Mouse (Mus musculus): ENCODE data around the gene Mcpt4. TPM values are rescaled to one million over a fixed set of nuclear protein-coding genes. Genes with fewer than 3 reads are reported as not detected.

The Mcpt4 gene
- total and polyA plus RNA-seq, 2 experiments from 2014 or later: 1.8 TPM; not detected in 1

DNA sequence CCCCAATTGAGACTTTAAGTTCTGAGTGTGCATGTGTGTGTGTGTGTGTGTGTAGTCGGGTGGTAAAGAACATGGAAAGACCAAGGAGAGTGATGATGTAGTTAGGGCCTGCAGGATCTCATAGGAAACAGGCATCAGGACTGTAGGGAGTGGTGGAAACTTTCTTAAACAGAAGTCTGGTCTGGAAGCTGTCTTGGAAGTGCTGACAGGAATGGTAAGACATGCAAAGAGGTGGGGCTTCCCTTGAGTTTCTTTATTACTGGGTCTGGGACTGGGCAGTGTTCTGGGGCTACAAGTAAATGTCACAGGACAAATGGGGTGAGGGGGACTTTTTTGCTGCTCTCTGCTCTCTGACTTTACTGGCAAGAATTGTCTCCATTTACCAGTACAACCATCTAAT, 35.5 kb upstream of the Mcpt4 start:
- no peaks in the 10 kb centered on the region for H3K4me1 ChIP-seq (ENCODE audit: control insufficient read depth, insufficient read depth)
- H3K9ac ChIP-seq (replicated peaks; ENCODE audit: low read depth, low read length): no peak overlapping the region
- H3K36me3 ChIP-seq (replicated peaks; ENCODE audit: control insufficient read depth, insufficient read depth, low read length): no peaks in the 10 kb centered on the region
- 15% methylated on average over 1 of the region's 1 CpGs for WGBS
- no peak for TF ChIP-seq CTCF (IDR thresholded peaks at IDR 0.05; ENCODE audit: low read depth)
- no peak for TF ChIP-seq EP300 (IDR thresholded peaks at IDR 0.05; ENCODE audit: low read depth)
- no peaks in the 10 kb centered on the region for H3K27me3 ChIP-seq (ENCODE audit: control insufficient read depth, insufficient read depth, low read length)
- no peak overlapping the region for H3K27ac ChIP-seq (ENCODE audit: low read depth)
- no peak overlapping the region for H3K4me3 ChIP-seq (ENCODE audit: low read depth, low read length)
- H3K9me3 ChIP-seq (replicated peaks; ENCODE audit: control insufficient read depth, low read length): no peaks in the 10 kb centered on the region
- H3K4me2 ChIP-seq (ENCODE audit: low read depth, low read length): no peak overlapping the region
- ATAC-seq (ENCODE audit: insufficient read depth, low read depth) (peak; percentile 66), DNase-seq (ENCODE audit: low spot score) (peak; percentile 30)

DNA sequence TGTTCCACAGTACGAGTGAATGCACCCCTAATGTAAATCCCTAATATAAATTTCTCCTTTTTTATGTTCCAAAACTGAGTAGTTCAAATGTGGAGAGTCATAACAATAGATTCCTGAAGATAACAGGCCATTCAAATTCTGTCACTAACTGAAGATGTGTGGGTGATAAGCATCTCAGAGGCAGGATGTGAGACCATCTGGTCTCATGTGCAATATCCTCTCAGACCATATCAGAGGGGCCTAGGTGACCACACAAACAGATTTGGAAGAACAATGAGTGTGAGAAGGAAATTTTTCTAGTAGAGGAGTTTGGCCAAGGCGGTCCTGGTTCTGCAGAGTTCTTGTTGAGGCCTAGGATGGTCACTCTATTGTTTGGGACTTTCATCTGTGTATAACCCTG, 31.2 kb upstream of the Mcpt4 start:
- H3K27me3 ChIP-seq (ENCODE audit: control insufficient read depth, insufficient read depth, low read length): no peaks in the 10 kb centered on the region
- H3K9me3 ChIP-seq (replicated peaks; ENCODE audit: control insufficient read depth, low read length): no peaks in the 10 kb centered on the region
- ATAC-seq (ENCODE audit: insufficient read depth, low read depth) (no peak), DNase-seq (ENCODE audit: low spot score) (no peak)
- WGBS: 59% methylated on average over 2 of the region's 2 CpGs
- H3K4me1 ChIP-seq (ENCODE audit: control insufficient read depth, insufficient read depth): no peaks in the 10 kb centered on the region
- no peak overlapping the region for H3K4me3 ChIP-seq (ENCODE audit: low read depth, low read length)
- TF ChIP-seq EP300 (IDR thresholded peaks at IDR 0.05; ENCODE audit: low read depth): no peak
- TF ChIP-seq CTCF (IDR thresholded peaks at IDR 0.05; ENCODE audit: low read depth): no peak
- H3K27ac ChIP-seq (ENCODE audit: low read depth): no peak overlapping the region
- H3K36me3 ChIP-seq (replicated peaks; ENCODE audit: control insufficient read depth, insufficient read depth, low read length): no peaks in the 10 kb centered on the region
- H3K4me2 ChIP-seq (ENCODE audit: low read depth, low read length): no peak overlapping the region
- H3K9ac ChIP-seq (replicated peaks; ENCODE audit: low read depth, low read length): no peak overlapping the region

DNA sequence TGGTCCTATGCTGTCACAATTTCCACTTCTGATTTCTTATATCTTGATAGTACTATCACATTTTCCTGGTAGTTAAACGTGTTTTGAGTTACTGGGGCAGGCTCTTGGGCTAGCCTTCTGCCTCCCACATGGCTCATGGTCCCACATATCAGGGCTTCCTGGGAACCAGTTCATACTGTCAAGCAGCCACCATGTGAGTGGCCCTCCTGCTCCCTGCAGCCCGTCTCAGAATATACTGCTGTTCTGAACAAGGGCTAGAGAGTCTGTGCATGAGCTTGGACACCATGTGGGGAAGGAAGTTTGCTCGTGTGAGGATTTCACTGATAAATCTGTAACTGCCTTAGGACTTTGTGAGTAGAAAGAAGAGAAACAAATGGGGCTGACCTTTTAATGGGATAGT, 24.6 kb upstream of the Mcpt4 start:
- H3K4me2 ChIP-seq (ENCODE audit: low read depth, low read length): no peak overlapping the region
- H3K4me1 ChIP-seq (ENCODE audit: control insufficient read depth, insufficient read depth): no peaks in the 10 kb centered on the region
- H3K36me3 ChIP-seq (replicated peaks; ENCODE audit: control insufficient read depth, insufficient read depth, low read length): no peaks in the 10 kb centered on the region
- H3K9ac ChIP-seq (replicated peaks; ENCODE audit: low read depth, low read length): no peak overlapping the region
- DNase-seq (ENCODE audit: low spot score): no peak
- 61% methylated on average over 3 of the region's 3 CpGs for WGBS
- no peak overlapping the region for H3K4me3 ChIP-seq (ENCODE audit: low read depth, low read length)
- no peak overlapping the region for H3K27ac ChIP-seq (ENCODE audit: low read depth)
- TF ChIP-seq EP300 (IDR thresholded peaks at IDR 0.05; ENCODE audit: low read depth): no peak
- no peak for TF ChIP-seq CTCF (IDR thresholded peaks at IDR 0.05; ENCODE audit: low read depth)
- H3K9me3 ChIP-seq (replicated peaks; ENCODE audit: control insufficient read depth, low read length): no peaks in the 10 kb centered on the region
- no peaks in the 10 kb centered on the region for H3K27me3 ChIP-seq (ENCODE audit: control insufficient read depth, insufficient read depth, low read length)
- ATAC-seq (ENCODE audit: insufficient read depth, low read depth): no peak

DNA sequence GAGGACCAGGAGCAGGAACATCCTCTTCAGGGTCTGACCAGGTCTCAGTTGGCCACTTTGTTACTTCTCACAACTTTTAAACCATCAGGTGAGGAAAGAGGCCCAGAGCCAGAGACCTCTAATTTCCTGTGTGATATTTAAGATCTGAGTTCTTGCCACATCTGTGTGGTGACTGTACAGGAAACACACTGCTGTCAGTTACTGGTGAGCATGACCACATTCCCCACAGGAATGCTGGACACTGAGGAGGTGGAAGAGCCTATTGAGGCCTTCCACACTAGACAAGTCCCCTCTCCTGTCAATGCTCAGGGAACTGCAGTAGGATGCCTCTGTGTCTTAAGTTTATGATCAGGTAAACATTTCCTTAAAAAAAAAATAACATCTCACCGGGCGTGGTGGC, 23.1 kb upstream of the Mcpt4 start, which contains the start of gene Mcpt8:
Gene Mcpt8, minus strand, starts transcription at position 107 of the 400 bp plus-strand sequence.
- WGBS: 91% methylated on average over 2 of the region's 2 CpGs
- H3K4me3 ChIP-seq (ENCODE audit: low read depth, low read length): no peak within 1 kb of the TSS
- H3K4me2 ChIP-seq (ENCODE audit: low read depth, low read length): no peak within 1 kb of the TSS
- no peaks in the 10 kb centered on the region for H3K4me1 ChIP-seq (ENCODE audit: control insufficient read depth, insufficient read depth)
- H3K9me3 ChIP-seq (replicated peaks; ENCODE audit: control insufficient read depth, low read length): no peaks in the 10 kb centered on the region
- TF ChIP-seq CTCF (IDR thresholded peaks at IDR 0.05; ENCODE audit: low read depth) (no peak), EP300 (IDR thresholded peaks at IDR 0.05; ENCODE audit: low read depth) (no peak)
- H3K36me3 ChIP-seq (replicated peaks; ENCODE audit: control insufficient read depth, insufficient read depth, low read length): no peaks in the 10 kb centered on the region
- ATAC-seq (ENCODE audit: insufficient read depth, low read depth) (no peak), DNase-seq (ENCODE audit: low spot score) (no peak)
- no peak within 1 kb of the TSS for H3K27ac ChIP-seq (ENCODE audit: low read depth)
- no peaks in the 10 kb centered on the region for H3K27me3 ChIP-seq (ENCODE audit: control insufficient read depth, insufficient read depth, low read length)
- H3K9ac ChIP-seq (replicated peaks; ENCODE audit: low read depth, low read length): no peak within 1 kb of the TSS

DNA sequence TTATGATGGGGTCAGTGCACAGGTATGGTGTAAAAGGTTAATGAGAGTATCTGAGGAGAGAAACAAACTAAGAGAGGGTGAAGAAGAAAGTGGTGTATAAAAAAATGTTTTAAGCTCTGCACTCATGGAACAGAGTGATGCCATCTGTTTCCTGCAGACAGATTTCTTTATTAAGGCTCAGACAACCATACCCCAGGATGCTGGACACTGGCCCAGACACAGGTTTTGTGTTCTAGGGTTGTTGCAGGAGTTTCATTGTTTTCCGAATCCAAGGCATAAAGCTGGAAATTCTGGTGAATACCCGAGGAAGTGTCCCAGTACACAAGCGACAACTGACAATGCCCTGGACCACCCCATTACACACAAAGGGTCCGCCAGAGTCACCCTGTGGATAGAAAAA, 19.9 kb upstream of the Mcpt4 start:
- Histone ChIP-seq H3K27ac (ENCODE audit: low read depth) (no peak overlapping the region), H3K36me3 (replicated peaks; ENCODE audit: control insufficient read depth, insufficient read depth, low read length) (no peaks in the 10 kb centered on the region), H3K4me1 (ENCODE audit: control insufficient read depth, insufficient read depth) (no peaks in the 10 kb centered on the region), H3K27me3 (ENCODE audit: control insufficient read depth, insufficient read depth, low read length) (no peaks in the 10 kb centered on the region), H3K9me3 (replicated peaks; ENCODE audit: control insufficient read depth, low read length) (no peaks in the 10 kb centered on the region), H3K4me3 (ENCODE audit: low read depth, low read length) (no peak overlapping the region), H3K4me2 (ENCODE audit: low read depth, low read length) (no peak overlapping the region), H3K9ac (replicated peaks; ENCODE audit: low read depth, low read length) (no peak overlapping the region)
- ATAC-seq (ENCODE audit: insufficient read depth, low read depth): no peak
- TF ChIP-seq EP300 (IDR thresholded peaks at IDR 0.05; ENCODE audit: low read depth) (no peak), CTCF (IDR thresholded peaks at IDR 0.05; ENCODE audit: low read depth) (no peak)
- WGBS: 81% methylated on average over 4 of the region's 4 CpGs
- no peak for DNase-seq (ENCODE audit: low spot score)

DNA sequence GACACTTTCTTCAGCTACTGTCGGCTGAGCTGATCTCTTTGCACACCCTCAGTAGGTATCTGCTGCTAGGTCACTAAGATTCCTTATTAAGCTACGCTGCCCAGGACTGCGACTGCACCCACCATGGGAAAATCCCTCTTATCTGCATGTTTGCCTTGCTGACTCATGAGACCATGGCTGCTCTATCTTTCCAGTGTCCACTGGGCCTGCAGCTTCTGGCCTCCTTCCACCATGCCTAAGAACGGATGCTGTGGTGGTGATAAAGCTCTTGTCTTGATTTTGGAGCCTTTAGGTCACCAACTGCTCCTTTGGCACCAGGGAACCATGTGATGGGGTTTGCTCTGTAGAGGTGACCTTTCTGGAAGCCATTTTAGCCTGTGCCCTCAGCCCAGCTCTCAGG, 4.4 kb downstream of the Mcpt4 start:
- no peak for TF ChIP-seq CTCF (IDR thresholded peaks at IDR 0.05; ENCODE audit: low read depth)
- no peak for TF ChIP-seq EP300 (IDR thresholded peaks at IDR 0.05; ENCODE audit: low read depth)
- Histone ChIP-seq H3K4me2 (ENCODE audit: low read depth, low read length) (no peak overlapping the region), H3K4me1 (ENCODE audit: control insufficient read depth, insufficient read depth) (no peaks in the 10 kb centered on the region), H3K9me3 (replicated peaks; ENCODE audit: control insufficient read depth, low read length) (no peaks in the 10 kb centered on the region), H3K27me3 (ENCODE audit: control insufficient read depth, insufficient read depth, low read length) (no peaks in the 10 kb centered on the region), H3K9ac (replicated peaks; ENCODE audit: low read depth, low read length) (no peak overlapping the region), H3K36me3 (replicated peaks; ENCODE audit: control insufficient read depth, insufficient read depth, low read length) (no peaks in the 10 kb centered on the region), H3K4me3 (ENCODE audit: low read depth, low read length) (no peak overlapping the region), H3K27ac (ENCODE audit: low read depth) (no peak overlapping the region)
- no peak for ATAC-seq (ENCODE audit: insufficient read depth, low read depth)
- 34% methylated on average over 4 of the region's 4 CpGs for WGBS
- DNase-seq (ENCODE audit: low spot score): peak; percentile 9

Data from heart, postnatal 0 days (tissue).